Mouse (Mus musculus) small intestine, adult 2 months (tissue): ENCODE measurements around the gene Tspan31. TPM values are rescaled to one million over a fixed set of nuclear protein-coding genes. Genes with fewer than 3 reads are reported as not detected.

Source experiments
- H3K27ac ChIP-seq: fragments of 200-500 bp; 2 replicates; pipeline ENCODE4 v1.5.1; 2012; ENCODE audit warnings: low read depth, low read length, control low read depth, inconsistent platforms; ENCODE audit not compliant: insufficient read depth
- H3K27me3 ChIP-seq: fragments of 200-500 bp; 2 replicates; pipeline ENCODE4 v1.6.1; 2012; ENCODE audit warnings: mild to moderate bottlenecking, moderate library complexity, low read length, inconsistent platforms; ENCODE audit not compliant: control insufficient read depth, insufficient read depth
- H3K36me3 ChIP-seq: fragments of 200-500 bp; 2 replicates; pipeline ENCODE4 v1.6.1; 2012; ENCODE audit warnings: mild to moderate bottlenecking, low read length, control low read depth, inconsistent platforms; ENCODE audit not compliant: control insufficient read depth, insufficient read depth
- H3K4me1 ChIP-seq: fragments of 200-500 bp; 2 replicates; pipeline ENCODE4 v1.6.1; 2012; ENCODE audit warnings: low read length, inconsistent platforms, mixed read lengths; ENCODE audit not compliant: control insufficient read depth, insufficient read depth, insufficient read length
- H3K4me3 ChIP-seq: fragments of 200-500 bp; 2 replicates; pipeline ENCODE4 v1.5.1; 2012; ENCODE audit warnings: low read depth, mild to moderate bottlenecking, control low read depth, inconsistent platforms, low read length, moderate library complexity
- CTCF ChIP-seq: fragments of 200-500 bp; IDR thresholded peaks from 2 replicates; pipeline ENCODE4 v1.5.1; 2012; ENCODE audit warnings: low read depth, mild to moderate bottlenecking, control low read depth, inconsistent platforms, low read length, moderate library complexity, mixed read lengths; ENCODE audit not compliant: insufficient replicate concordance, insufficient read length; ENCODE audit errors: extremely low read depth
- POLR2A ChIP-seq: fragments of 200-500 bp; IDR thresholded peaks from 2 replicates; pipeline ENCODE4 v1.6.1; 2012; ENCODE audit warnings: low read depth, mild to moderate bottlenecking, control low read depth, inconsistent platforms, low read length, moderate library complexity
- WGBS: fragments of 180-500 bp; shearing (Covaris S2); methylation state at CpG from one replicate; pipeline ENCODE4 v1.1.7; 2018; 5-methylcytosine and 5-hydroxymethylcytosine counted together
- polyA plus RNA-seq: library from polyadenylated mRNA; depleted of rRNA; stranded (reverse); fragments of >200 nt; gene quantifications from 2 replicates; pipeline ENCODE4 v1.2.3, GENCODE M21; 2012

Gene Tspan31
- polyA plus RNA-seq, 1 experiment: 48.9 TPM

- Histone ChIP-seq H3K4me3 (no peak overlapping the region), H3K27me3 (peaks cover 9% of the 10 kb centered on the region), H3K36me3 (peaks cover 6% of the 10 kb centered on the region; the same call in 1 of the 2 replicates), H3K27ac (no peak overlapping the region), H3K4me1 (peaks cover 7% of the 10 kb centered on the region)
- WGBS: 2% methylated on average over 9 of the region's 9 CpGs
- TF ChIP-seq POLR2A: peak; percentile 29; the same call in 1 of the 2 replicates
- peak; percentile 95 for TF ChIP-seq CTCF
These were observed 11.9 kb downstream of the Tspan31 start for GRCm38 (mm10) chr10:127058161-127058560.

- Histone ChIP-seq H3K4me3 (no peak overlapping the region), H3K27me3 (peaks cover 9% of the 10 kb centered on the region), H3K4me1 (peaks cover 4% of the 10 kb centered on the region; the same call in 1 of the 2 replicates), H3K27ac (no peak overlapping the region), H3K36me3 (peaks cover 6% of the 10 kb centered on the region; the same call in 1 of the 2 replicates)
- no peak for TF ChIP-seq CTCF
- 92% methylated on average over 20 of the region's 20 CpGs for WGBS
These were observed 13.6 kb downstream of the Tspan31 start for GRCm38 (mm10) chr10:127056490-127056889.

- H3K4me1 ChIP-seq: peaks cover 4% of the 10 kb centered on the region; the same call in 1 of the 2 replicates
- H3K4me3 ChIP-seq: no peak overlapping the region
- WGBS: 78% methylated on average over 8 of the region's 8 CpGs
- TF ChIP-seq CTCF (no peak), POLR2A (no peak)
- H3K27me3 ChIP-seq: peaks cover 16% of the 10 kb centered on the region
- no peak overlapping the region for H3K27ac ChIP-seq
- peaks cover 6% of the 10 kb centered on the region; the same call in 1 of the 2 replicates for H3K36me3 ChIP-seq
These were observed 14.7 kb downstream of the Tspan31 start for GRCm38 (mm10) chr10:127055406-127055805.

- 84% methylated on average over 4 of the region's 4 CpGs for WGBS
- peaks cover 6% of the 10 kb centered on the region; the same call in 1 of the 2 replicates for H3K36me3 ChIP-seq
- no peak for TF ChIP-seq POLR2A
- TF ChIP-seq CTCF: no peak
- H3K27ac ChIP-seq: no peak overlapping the region
- peaks cover 19% of the 10 kb centered on the region for H3K27me3 ChIP-seq
- H3K4me3 ChIP-seq: no peak overlapping the region
- peaks cover 6% of the 10 kb centered on the region for H3K4me1 ChIP-seq
These were observed 15.4 kb downstream of the Tspan31 start for GRCm38 (mm10) chr10:127054646-127055045.

GRCm38 (mm10) chr10:127050119-127050474, 20.0 kb downstream of the Tspan31 start:
- Histone ChIP-seq H3K27ac (no peak overlapping the region), H3K4me1 (peaks cover 10% of the 10 kb centered on the region), H3K27me3 (peaks cover 31% of the 10 kb centered on the region), H3K36me3 (no peaks in the 10 kb centered on the region), H3K4me3 (no peak overlapping the region)
- 11% methylated on average over 10 of the region's 10 CpGs for WGBS
- no peak for TF ChIP-seq CTCF
- TF ChIP-seq POLR2A: no peak

GRCm38 (mm10) chr10:127049395-127050118, 20.5 kb downstream of the Tspan31 start:
- no peaks in the 10 kb centered on the region for H3K36me3 ChIP-seq
- 3% methylated on average over 29 of the region's 29 CpGs for WGBS
- H3K4me3 ChIP-seq: peak overlapping the region; percentile 36
- peaks cover 10% of the 10 kb centered on the region for H3K4me1 ChIP-seq
- peak; percentile 49; the same call in 1 of the 2 replicates for TF ChIP-seq CTCF
- TF ChIP-seq POLR2A: no peak
- H3K27ac ChIP-seq: no peak overlapping the region
- peaks cover 31% of the 10 kb centered on the region for H3K27me3 ChIP-seq

GRCm38 (mm10) chr10:127048608-127049394, 21.3 kb downstream of the Tspan31 start:
- H3K27ac ChIP-seq: no peak overlapping the region
- peaks cover 31% of the 10 kb centered on the region for H3K27me3 ChIP-seq
- peaks cover 10% of the 10 kb centered on the region for H3K4me1 ChIP-seq
- H3K36me3 ChIP-seq: no peaks in the 10 kb centered on the region
- 3% methylated on average over 35 of the region's 35 CpGs for WGBS
- H3K4me3 ChIP-seq: peak overlapping the region; percentile 36
- TF ChIP-seq CTCF (no peak), POLR2A (no peak)
